Mouse (Mus musculus) colon, adult 2 months (tissue): ENCODE measurements around the gene Ston2. TPM values are rescaled to one million over a fixed set of nuclear protein-coding genes. Genes with fewer than 3 reads are reported as not detected.

ENCODE experiments used
- polyA plus RNA-seq: library from polyadenylated mRNA; depleted of rRNA; stranded (reverse); fragments of >200 nt; gene quantifications from 2 replicates; pipeline ENCODE4 v1.2.3, GENCODE M21; 2012; rRNA removed

The Ston2 gene
- polyA plus RNA-seq, result 26.7 and 27.6 TPM in 2 replicates

DNA sequence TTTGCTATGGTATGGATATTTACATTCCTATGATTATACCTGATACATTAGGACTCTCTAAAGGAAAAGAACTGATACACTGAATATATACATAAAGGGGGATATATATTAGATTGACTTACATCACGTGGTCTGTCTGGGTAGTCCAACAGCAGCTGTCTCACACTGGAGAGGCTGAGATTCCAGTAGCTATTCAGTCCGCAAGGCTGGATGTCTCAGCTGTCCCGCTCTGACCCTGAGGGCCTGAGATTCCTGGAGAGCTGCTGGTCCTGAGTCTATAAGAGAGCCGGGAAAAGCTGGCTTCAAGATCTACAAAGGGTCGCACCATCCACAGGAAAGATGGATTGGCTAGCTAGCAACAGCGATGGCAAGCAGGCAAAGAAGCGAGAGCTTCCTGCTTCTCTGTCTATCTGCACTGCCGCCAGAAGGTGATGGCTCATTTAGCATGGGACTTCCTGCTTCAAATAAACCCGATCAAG is at the start of gene Ston2:
TSS of gene Ston2 (minus strand) at position 429 of the 479 bp plus-strand sequence.

DNA sequence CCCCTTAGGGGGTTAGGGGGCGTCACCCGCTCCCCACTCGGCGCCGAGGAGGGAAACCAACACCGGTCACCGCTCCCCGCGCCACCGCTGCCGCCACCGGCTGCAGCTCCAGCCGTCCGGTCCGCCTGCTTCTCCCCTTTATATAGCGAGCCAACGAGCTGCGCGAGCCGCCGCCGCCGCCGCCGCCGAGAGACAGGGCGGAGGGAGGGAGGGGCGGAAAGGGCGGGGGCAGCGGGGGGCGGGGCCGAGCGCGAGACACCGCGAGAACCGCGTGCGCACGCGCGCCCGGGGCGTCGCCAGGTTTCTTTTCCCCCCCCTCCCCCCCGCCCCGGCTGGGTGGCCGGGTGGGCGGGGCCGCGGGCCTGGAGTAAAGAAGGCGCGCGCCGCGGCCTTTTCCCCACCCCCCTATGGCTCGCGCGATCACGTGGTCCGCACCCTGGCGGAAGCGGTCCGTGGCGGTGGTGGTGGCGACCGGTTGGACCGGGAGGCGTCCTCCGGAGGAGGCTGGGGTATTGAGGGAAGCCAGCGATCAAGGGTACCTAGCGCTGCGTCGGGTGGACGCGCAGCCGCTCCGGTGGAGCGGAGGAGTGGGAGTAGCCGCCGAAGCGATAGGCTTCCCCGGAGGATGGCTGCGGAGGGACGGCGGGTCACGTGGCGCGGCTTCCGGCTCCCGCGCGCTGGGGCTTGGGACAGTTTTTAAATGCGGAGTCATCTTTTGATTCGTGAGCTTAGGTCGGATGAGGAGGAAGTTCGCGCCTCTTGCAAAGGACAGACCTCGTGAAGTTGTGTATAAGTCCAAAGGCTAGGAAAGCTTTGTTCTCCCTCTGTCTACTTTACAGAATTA is 198.1 kb downstream of the Ston2 start, which contains the start of gene Gtf2a1:
TSS of gene Gtf2a1 (minus strand) at position 641 of the 844 bp plus-strand sequence.

Other genes with a start within 250 kb of the Ston2 start
- gene Gtf2a1, start 197.9 kb downstream of the Ston2 start, polyA plus RNA-seq, result 7.7 and 8.8 TPM in 2 replicates
- 42.3 and 66.8 TPM in 2 replicates for gene Sel1l, start 60.8 kb upstream of the Ston2 start, polyA plus RNA-seq